Mouse (Mus musculus): ENCODE measurements around the gene Clasp2. TPM values are rescaled to one million over a fixed set of nuclear protein-coding genes. Genes with fewer than 3 reads are reported as not detected.
"Not testable (repeated sequence)": the region's sequence is repeated elsewhere in the genome, so short reads cannot be mapped to it uniquely, and the experiment has no call there.

Gene Clasp2
- polyA plus RNA-seq (2016; fragmentation: Nextera tagmentation; extraction: Ambion mirVana): 34.2 and 38.1 TPM in 2 replicates

GRCm38 (mm10) chr9:113741108-113741636, at the start of gene Clasp2:
TSS of gene Clasp2 (plus strand) at chr9:113741473.
- peaks cover 10% of the 10 kb centered on the region for H3K4me1 ChIP-seq (replicated peaks)
- peak within 1 kb of the TSS; percentile 77 for H3K27ac ChIP-seq (ENCODE audit: poor library complexity, severe bottlenecking)
- peak within 1 kb of the TSS; percentile 94 for H3K9ac ChIP-seq
- H3K4me2 ChIP-seq: peak within 1 kb of the TSS; percentile 94
- H3K4me3 ChIP-seq: peak within 1 kb of the TSS; percentile 94
- H3K36me3 ChIP-seq: no peaks in the 10 kb centered on the region
- H3K27me3 ChIP-seq (replicated peaks): no peaks in the 10 kb centered on the region
- peak; percentile 95 for ATAC-seq (ENCODE audit: insufficient number of reproducible peaks, low FRiP score)
- WGBS: under 1% methylated on average over 63 of the region's 63 CpGs
- H3K9me3 ChIP-seq (replicated peaks): no peaks in the 10 kb centered on the region

GRCm38 (mm10) chr9:113701441-113702160, 39.7 kb upstream of the Clasp2 start:
- H3K4me1 ChIP-seq (replicated peaks): peaks cover 41% of the 10 kb centered on the region
- no peak for ATAC-seq (ENCODE audit: insufficient number of reproducible peaks, low FRiP score)
- no peak overlapping the region for H3K4me2 ChIP-seq
- no peak overlapping the region for H3K4me3 ChIP-seq
- no peaks in the 10 kb centered on the region for H3K9me3 ChIP-seq (replicated peaks)
- no peak overlapping the region for H3K9ac ChIP-seq
- peak overlapping the region; percentile 59 for H3K27ac ChIP-seq (ENCODE audit: poor library complexity, severe bottlenecking)
- no peaks in the 10 kb centered on the region for H3K27me3 ChIP-seq (replicated peaks)
- 83% methylated on average over 5 of the region's 5 CpGs for WGBS
- peaks cover 26% of the 10 kb centered on the region for H3K36me3 ChIP-seq

DNA sequence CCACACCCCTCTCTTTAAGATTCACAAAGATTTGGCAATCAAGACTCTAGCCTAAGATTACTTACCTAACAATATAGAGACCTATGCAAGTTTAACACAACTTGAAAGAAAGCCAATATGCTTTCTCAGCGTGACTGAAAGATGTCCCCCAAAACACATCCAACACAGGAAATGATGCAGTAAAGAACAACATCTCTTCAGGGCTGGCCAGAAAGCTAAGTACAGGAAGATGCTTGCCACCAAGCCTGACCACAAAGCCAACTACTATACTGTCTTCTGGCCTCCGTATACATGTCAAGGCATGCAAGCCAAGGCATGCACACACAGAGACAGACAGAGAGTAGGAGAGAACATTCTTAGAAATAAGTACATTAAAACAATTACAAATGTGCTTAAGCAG, 35.2 kb upstream of the Clasp2 start:
- H3K4me2 ChIP-seq: peak overlapping the region; percentile 77
- H3K4me1 ChIP-seq (replicated peaks): peaks cover 42% of the 10 kb centered on the region
- no peak for ATAC-seq (ENCODE audit: insufficient number of reproducible peaks, low FRiP score)
- H3K27ac ChIP-seq (ENCODE audit: poor library complexity, severe bottlenecking): no peak overlapping the region
- H3K9me3 ChIP-seq (replicated peaks): no peaks in the 10 kb centered on the region
- H3K36me3 ChIP-seq: no peaks in the 10 kb centered on the region; the same call in 1 of the 2 replicates
- H3K27me3 ChIP-seq (replicated peaks): no peaks in the 10 kb centered on the region
- H3K4me3 ChIP-seq: peak overlapping the region; percentile 99
- peak overlapping the region; percentile 98 for H3K9ac ChIP-seq
- 58% methylated on average over 2 of the region's 2 CpGs for WGBS

DNA sequence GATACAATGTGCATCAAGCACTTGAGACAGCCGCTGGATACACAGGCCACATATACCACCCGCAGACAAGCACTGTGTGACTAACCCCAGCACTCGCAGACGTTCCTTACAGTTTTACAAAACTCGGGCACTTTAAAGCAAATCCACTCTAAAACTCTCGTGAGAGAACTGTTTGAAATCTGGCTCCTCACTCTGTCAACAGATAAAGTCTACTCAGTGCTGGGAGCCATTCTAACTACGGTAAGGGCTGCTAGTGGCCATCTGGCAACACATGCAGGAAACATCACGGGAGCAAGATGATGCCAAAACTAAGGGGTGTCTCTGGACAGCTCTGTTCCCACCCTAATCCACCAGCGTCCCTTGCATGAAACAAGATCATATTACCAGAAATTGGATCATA, 34.4 kb upstream of the Clasp2 start:
- Histone ChIP-seq H3K4me2 (peak overlapping the region; percentile 77), H3K9me3 (replicated peaks) (no peaks in the 10 kb centered on the region), H3K4me3 (peak overlapping the region; percentile 99), H3K9ac (peak overlapping the region; percentile 98), H3K27ac (ENCODE audit: poor library complexity, severe bottlenecking) (no peak overlapping the region), H3K4me1 (replicated peaks) (peaks cover 36% of the 10 kb centered on the region), H3K36me3 (no peaks in the 10 kb centered on the region; the same call in 1 of the 2 replicates), H3K27me3 (replicated peaks) (no peaks in the 10 kb centered on the region)
- no peak for ATAC-seq (ENCODE audit: insufficient number of reproducible peaks, low FRiP score)
- WGBS: 40% methylated on average over 9 of the region's 9 CpGs

DNA sequence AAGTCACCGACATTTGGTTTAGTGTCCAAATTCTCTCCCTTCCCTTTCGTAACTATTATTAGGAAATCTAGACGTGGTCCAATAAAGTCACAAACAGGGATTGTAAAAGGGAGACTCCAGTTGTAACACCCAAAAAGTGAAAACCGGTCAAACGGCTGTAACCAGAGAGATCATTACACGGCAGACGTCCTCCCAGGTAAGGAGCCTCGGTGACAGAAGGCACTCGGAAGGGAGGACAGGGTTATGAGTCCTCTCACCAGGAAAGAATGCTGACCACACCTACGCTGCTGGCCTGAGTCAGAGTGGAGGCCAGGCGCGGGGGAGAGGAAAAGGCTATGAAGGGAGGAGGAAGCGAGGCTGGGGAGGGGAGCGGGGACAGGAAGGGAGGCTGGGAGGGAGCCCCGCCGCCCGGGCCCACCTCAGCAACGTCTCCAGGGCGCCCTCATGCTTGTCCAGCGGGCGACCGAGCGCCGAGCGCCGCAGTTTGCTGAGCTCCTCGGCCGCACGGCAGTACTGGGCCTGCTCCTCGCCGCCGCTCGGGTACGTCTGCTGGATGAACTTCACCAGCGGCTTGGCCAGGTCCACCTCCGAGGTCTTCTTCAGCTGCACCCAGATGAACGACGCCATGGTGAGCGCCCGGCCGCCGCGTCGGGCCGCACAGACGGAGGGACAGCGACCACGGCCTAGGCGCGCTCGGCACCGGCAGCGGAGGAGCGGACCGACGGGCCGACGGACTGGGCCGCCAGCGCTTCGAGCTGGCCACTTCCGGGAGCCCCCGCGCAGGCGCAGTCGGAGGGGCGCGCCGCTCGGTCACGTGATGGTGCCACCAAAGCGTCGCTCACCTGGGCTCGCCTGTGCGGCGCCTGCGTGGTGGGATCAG, 33.6 kb upstream of the Clasp2 start, which contains the start of gene Pdcd6ip:
TSS of gene Pdcd6ip (minus strand) at position 779 of the 880 bp plus-strand sequence.
- peak within 1 kb of the TSS; percentile 97 for H3K27ac ChIP-seq (ENCODE audit: poor library complexity, severe bottlenecking)
- peak within 1 kb of the TSS; percentile 99 for H3K4me3 ChIP-seq
- H3K9me3 ChIP-seq (replicated peaks): no peaks in the 10 kb centered on the region
- peak; percentile 92 for ATAC-seq (ENCODE audit: insufficient number of reproducible peaks, low FRiP score)
- peak within 1 kb of the TSS; percentile 77 for H3K4me2 ChIP-seq
- under 1% methylated on average over 77 of the region's 77 CpGs for WGBS
- H3K9ac ChIP-seq: peak within 1 kb of the TSS; percentile 98
- no peaks in the 10 kb centered on the region for H3K27me3 ChIP-seq (replicated peaks)
- peaks cover 32% of the 10 kb centered on the region for H3K4me1 ChIP-seq (replicated peaks)
- no peaks in the 10 kb centered on the region; the same call in 1 of the 2 replicates for H3K36me3 ChIP-seq

DNA sequence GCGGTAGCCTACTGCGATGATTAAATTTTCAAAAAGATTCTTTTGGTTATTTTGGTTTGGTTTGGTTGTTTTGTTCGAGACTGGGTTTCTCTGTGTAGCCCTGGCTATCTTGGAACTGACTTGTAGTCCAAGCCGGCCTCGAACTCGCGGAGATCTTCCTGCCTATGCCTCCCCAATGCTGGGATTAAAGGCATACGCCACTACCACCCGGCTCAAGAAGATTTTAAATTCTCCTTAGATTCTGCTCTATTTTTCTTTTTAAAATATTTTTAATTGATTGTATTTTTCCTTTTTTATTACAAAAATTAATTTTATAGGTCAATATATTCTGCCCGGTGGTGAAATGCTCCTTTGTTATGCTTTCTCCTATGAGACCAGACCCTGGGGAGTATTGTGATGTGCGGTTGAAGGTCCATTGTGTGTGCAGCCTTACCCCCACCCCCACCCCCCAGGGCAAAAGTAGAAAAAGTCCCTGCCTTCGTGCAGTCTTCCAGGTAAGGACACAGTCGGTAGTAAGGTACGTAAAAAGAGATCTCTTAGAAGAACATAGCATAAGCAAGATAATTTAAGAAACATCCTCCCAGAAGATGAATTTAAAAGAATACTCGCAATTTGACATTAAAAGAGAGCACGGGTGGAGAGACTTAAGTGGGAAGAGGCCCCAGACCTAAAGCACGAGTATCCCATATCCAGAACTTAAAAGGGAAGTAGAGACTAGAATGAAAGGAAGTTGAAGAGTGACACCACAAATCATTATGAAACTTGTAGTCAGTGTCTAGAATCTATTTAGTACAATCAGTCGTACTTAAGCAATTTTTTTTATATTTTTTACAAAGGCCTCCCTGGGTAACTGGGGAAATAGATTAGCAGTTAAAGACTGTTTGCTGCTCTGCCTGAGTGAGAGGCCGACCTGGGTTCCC, 32.7 kb upstream of the Clasp2 start:
- Histone ChIP-seq H3K4me2 (peak overlapping the region; percentile 77), H3K9ac (peak overlapping the region; percentile 98)

GRCm38 (mm10) chr9:113710871-113711270, 30.4 kb upstream of the Clasp2 start:
- peaks cover 14% of the 10 kb centered on the region for H3K4me1 ChIP-seq (replicated peaks)
- no peaks in the 10 kb centered on the region for H3K27me3 ChIP-seq (replicated peaks)
- H3K4me2 ChIP-seq: no peak overlapping the region
- WGBS: 78% methylated on average over 12 of the region's 12 CpGs
- ATAC-seq (ENCODE audit: insufficient number of reproducible peaks, low FRiP score): no peak
- H3K9ac ChIP-seq: no peak overlapping the region
- no peaks in the 10 kb centered on the region for H3K36me3 ChIP-seq
- no peak overlapping the region for H3K27ac ChIP-seq (ENCODE audit: poor library complexity, severe bottlenecking)
- H3K4me3 ChIP-seq: no peak overlapping the region
- no peaks in the 10 kb centered on the region for H3K9me3 ChIP-seq (replicated peaks)

More for the DNA sequence above, 32.7 kb upstream of the Clasp2 start:
- Histone ChIP-seq H3K9me3 (replicated peaks) (no peaks in the 10 kb centered on the region), H3K36me3 (no peaks in the 10 kb centered on the region; the same call in 1 of the 2 replicates), H3K27me3 (replicated peaks) (no peaks in the 10 kb centered on the region), H3K4me1 (replicated peaks) (peaks cover 29% of the 10 kb centered on the region), H3K4me3 (peak overlapping the region; percentile 99), H3K27ac (ENCODE audit: poor library complexity, severe bottlenecking) (peak overlapping the region; percentile 97)
- 52% methylated on average over 19 of the region's 19 CpGs for WGBS
- peak; percentile 41; the same call in 1 of the 2 replicates for ATAC-seq (ENCODE audit: insufficient number of reproducible peaks, low FRiP score)

- ATAC-seq (ENCODE audit: insufficient number of reproducible peaks, low FRiP score): no peak
Observed at GRCm38 (mm10) chr9:113719063-113719462, 22.2 kb upstream of the Clasp2 start.

GRCm38 (mm10) chr9:113724646-113725045, 16.6 kb upstream of the Clasp2 start:
- Histone ChIP-seq H3K27me3 (replicated peaks) (no peaks in the 10 kb centered on the region), H3K4me3 (no peak overlapping the region), H3K4me2 (no peak overlapping the region), H3K27ac (ENCODE audit: poor library complexity, severe bottlenecking) (no peak overlapping the region), H3K36me3 (no peaks in the 10 kb centered on the region), H3K9me3 (replicated peaks) (no peaks in the 10 kb centered on the region), H3K4me1 (replicated peaks) (no peaks in the 10 kb centered on the region), H3K9ac (no peak overlapping the region)
- 83% methylated on average over 15 of the region's 15 CpGs for WGBS
- ATAC-seq (ENCODE audit: insufficient number of reproducible peaks, low FRiP score): no peak

More at GRCm38 (mm10) chr9:113719063-113719462, 22.2 kb upstream of the Clasp2 start:
- no peak overlapping the region for H3K4me3 ChIP-seq
- H3K36me3 ChIP-seq: no peaks in the 10 kb centered on the region
- no peak overlapping the region for H3K27ac ChIP-seq (ENCODE audit: poor library complexity, severe bottlenecking)
- no peaks in the 10 kb centered on the region for H3K27me3 ChIP-seq (replicated peaks)
- WGBS: 43% methylated on average over 5 of the region's 5 CpGs
- no peak overlapping the region for H3K9ac ChIP-seq
- H3K9me3 ChIP-seq (replicated peaks): no peaks in the 10 kb centered on the region
- H3K4me2 ChIP-seq: no peak overlapping the region
- no peaks in the 10 kb centered on the region for H3K4me1 ChIP-seq (replicated peaks)

GRCm38 (mm10) chr9:113725609-113726008, 15.7 kb upstream of the Clasp2 start:
- H3K4me1 ChIP-seq (replicated peaks); H3K9ac ChIP-seq; H3K27me3 ChIP-seq (replicated peaks); H3K9me3 ChIP-seq (replicated peaks); H3K27ac ChIP-seq (ENCODE audit: poor library complexity, severe bottlenecking); H3K4me2 ChIP-seq; ATAC-seq (ENCODE audit: insufficient number of reproducible peaks, low FRiP score); H3K4me3 ChIP-seq; H3K36me3 ChIP-seq: not testable (repeated sequence)
- WGBS: 78% methylated on average over 5 of the region's 5 CpGs

All from heart, embryonic 12.5 days (tissue).